Mouse (Mus musculus) macrophage (primary cell): ENCODE measurements around the gene Ciita. TPM values are rescaled to one million over a fixed set of nuclear protein-coding genes. Genes with fewer than 3 reads are reported as not detected.

Source experiments
- H3K27ac ChIP-seq: fragments of 350-480 bp; formaldehyde crosslinking; 2 replicates; pipeline ENCODE4 v1.9.0; 2021
- H3K36me3 ChIP-seq: fragments of 350-480 bp; formaldehyde crosslinking; 2 replicates; pipeline ENCODE4 v1.9.0; 2021; ENCODE audit errors: inconsistent target
- H3K4me3 ChIP-seq: fragments of 350-480 bp; formaldehyde crosslinking; 2 replicates; pipeline ENCODE4 v1.9.0; 2021; ENCODE audit errors: inconsistent target
- H3K79me2 ChIP-seq: fragments of 350-480 bp; formaldehyde crosslinking; 2 replicates; pipeline ENCODE4 v1.9.0; 2021; ENCODE audit errors: inconsistent target
- WGBS: methylation state at CpG from one replicate; pipeline ENCODE4 v1.1.7; 2026; ENCODE audit warnings: inconsistent platforms; ENCODE audit not compliant: missing documents; 5-methylcytosine and 5-hydroxymethylcytosine counted together
- polyA plus RNA-seq: library from polyadenylated mRNA; stranded (reverse); fragments of 250-400 nt; gene quantifications from 3 replicates; pipeline ENCODE4 v1.2.4, GENCODE M21; 2018; ENCODE audit warnings: inconsistent platforms

The Ciita gene
- polyA plus RNA-seq, 1 experiment from 2014 or later, result 1.5 TPM

DNA sequence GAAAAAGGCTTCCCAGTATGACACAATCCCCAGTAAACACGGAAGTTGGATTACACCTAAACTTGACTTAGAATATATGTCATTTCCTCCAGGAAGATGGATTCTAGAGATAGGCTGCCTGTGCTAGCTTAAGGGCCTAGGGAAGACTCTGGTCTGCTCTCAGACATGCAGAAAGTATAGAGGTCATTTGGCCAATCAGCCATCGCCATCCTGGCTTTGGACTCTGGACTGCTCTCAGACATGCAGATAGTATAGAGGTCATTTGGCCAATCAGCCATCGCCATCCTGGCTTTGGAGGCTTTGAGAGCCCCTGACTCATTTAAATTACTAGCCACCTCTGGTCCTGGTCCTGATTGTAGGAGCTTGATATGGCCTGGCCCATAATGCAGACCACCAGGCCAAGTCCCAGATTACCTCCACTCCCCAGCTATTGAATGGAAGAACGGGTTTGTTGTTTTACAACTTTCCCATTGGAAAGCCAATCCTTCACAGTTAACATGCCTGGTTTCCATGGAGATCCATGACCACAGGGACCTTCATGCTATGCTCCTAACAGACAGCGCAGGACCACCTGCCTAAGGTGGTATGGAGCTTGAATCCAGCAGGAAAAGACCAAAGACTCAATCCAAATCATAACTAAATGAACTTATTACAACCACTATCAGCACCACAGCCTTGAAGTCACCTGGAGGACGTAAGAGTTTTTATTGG, 25.8 kb upstream of the Ciita start:
- 89% methylated on average over 6 of the region's 6 CpGs for WGBS
- no peak overlapping the region for H3K27ac ChIP-seq
- no peak overlapping the region for H3K4me3 ChIP-seq
- no peaks in the 10 kb centered on the region for H3K36me3 ChIP-seq
- H3K79me2 ChIP-seq, result no peaks in the 10 kb centered on the region

DNA sequence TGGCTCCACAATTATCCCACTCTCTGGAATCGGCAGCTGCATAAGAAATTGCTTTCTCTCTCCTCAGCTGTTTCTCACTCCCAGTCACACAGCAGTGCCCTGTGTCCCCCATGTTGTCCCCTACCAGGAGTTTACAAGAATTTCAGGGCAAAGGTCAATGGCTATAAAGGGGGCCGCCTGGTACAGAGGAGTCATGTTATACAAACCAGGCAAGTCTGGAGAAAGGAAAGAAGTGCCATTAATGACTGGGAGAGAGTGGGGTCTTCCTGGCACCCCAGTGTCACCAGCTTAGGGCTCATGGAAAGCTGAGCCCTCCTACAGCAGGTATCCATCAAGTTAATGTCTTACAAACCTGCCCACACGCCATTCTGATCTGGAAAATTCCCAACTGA, 25.3 kb upstream of the Ciita start:
- 100% methylated on average over 3 of the region's 3 CpGs for WGBS
- Histone ChIP-seq H3K36me3 (no peaks in the 10 kb centered on the region), H3K4me3 (no peak overlapping the region), H3K79me2 (no peaks in the 10 kb centered on the region), H3K27ac (no peak overlapping the region)

DNA sequence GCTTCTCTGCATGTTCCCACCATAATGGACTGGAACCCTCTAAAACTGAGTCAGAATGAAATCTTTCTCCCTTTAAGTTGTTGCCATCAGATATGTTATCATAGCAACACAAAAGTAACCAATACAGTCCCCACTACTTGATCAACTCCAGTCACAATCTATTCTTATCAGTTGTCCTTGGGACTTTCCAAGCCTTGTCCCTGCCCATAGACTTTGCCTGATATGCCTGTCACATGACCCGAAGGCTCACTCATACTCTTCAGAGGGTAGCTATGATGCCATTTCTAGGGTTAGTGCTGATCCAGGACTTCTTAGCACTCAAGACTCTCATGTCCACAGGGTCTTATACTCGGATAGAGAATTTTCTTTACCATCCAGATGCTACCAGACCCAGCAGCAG, 19.7 kb upstream of the Ciita start:
- H3K27ac ChIP-seq, result no peak overlapping the region
- H3K79me2 ChIP-seq, result no peaks in the 10 kb centered on the region
- no peaks in the 10 kb centered on the region for H3K36me3 ChIP-seq
- no peak overlapping the region for H3K4me3 ChIP-seq
- WGBS, result 94% methylated on average over 2 of the region's 2 CpGs

DNA sequence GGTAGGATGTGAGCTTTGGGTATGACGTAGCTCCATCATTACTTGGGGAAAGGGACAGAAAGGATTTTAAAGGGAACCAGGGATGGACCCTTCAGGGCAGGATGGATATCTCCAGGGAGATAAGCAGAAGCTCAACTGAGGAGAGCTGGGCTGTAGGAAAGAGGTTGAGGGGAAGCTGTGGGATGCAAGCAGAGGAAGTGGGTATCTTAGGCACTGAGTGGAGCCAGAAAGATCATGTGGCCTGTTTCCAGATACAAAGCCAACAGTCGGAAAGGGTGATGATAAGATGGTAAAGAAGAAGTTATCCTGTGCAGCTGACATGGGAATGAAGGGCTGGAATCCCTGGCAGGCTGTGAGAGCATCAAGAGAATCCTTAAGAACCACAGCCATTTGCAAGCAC, 18.7 kb upstream of the Ciita start:
- no peaks in the 10 kb centered on the region for H3K79me2 ChIP-seq
- H3K4me3 ChIP-seq, result no peak overlapping the region
- 25% methylated on average over 2 of the region's 2 CpGs for WGBS
- H3K27ac ChIP-seq, result no peak overlapping the region
- no peaks in the 10 kb centered on the region for H3K36me3 ChIP-seq

DNA sequence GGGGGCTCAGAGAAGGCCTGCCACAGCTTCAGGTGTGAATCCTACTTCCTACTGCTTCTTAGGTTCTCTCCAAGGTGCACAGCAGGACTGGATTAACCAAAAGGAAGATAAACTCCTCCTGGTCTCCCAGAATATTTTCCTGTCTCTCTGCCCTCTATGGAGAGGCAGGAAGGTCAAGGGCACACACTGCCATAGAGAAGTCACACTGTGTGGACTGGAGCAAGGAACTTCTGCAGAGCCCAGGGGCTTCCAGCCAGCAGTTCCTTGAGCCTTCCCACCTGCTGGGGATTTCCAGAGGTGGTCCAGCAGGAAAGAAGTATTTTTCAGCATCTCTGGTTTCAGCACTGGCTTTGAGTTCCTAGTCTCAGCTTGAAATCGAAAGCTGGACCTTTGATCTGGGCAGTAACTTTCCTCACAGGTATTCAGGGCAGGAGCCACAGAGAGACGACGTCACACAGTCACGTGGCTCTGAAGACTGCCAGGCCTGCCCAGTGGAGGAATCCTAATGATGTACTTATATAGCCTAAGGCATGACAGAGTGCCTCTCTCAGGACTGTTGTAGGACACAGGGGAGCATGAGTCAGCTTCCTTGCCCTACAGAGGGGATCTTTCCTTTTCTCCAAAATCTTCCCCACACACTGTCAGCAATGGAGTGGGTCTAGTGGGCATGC, 14.7 kb upstream of the Ciita start:
- no peak overlapping the region for H3K4me3 ChIP-seq
- H3K36me3 ChIP-seq, result no peaks in the 10 kb centered on the region
- 78% methylated on average over 4 of the region's 4 CpGs for WGBS
- no peak overlapping the region for H3K27ac ChIP-seq
- H3K79me2 ChIP-seq, result no peaks in the 10 kb centered on the region

DNA sequence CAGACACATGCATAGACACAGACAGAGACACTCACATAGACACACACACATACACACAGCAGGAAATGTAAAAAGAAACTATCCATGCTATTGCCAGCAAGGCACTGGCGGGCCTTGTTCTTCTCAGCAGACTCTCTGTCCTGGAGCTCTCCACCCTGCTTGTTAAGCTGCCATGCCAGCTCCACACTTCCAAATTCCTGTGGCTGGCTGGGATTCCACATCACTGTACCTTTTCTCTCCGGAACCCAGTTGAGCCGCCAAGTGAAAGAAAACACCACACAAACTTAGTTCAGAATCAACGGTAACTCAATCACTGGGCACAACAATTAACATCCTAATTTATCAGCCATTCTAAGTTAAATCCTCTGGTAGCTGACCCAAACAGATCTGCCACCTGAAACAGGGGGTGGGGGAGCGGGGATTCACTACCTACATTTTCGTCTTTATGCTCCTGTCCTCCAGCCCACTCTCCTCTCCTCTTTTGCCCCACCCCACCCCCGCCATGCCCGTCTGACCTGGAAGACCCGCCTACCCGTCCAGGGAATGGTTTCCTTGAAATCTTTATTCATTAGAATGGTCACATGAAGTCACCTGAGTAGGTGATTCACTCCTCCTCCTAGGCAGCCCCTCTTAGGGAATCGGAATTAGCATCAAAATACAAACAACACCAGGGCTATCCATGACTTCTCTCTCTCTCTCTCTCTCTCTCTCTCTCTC, 12.3 kb upstream of the Ciita start:
- no peak overlapping the region for H3K27ac ChIP-seq
- H3K79me2 ChIP-seq, result no peaks in the 10 kb centered on the region
- no peak overlapping the region for H3K4me3 ChIP-seq
- no peaks in the 10 kb centered on the region for H3K36me3 ChIP-seq
- 93% methylated on average over 9 of the region's 11 CpGs for WGBS

DNA sequence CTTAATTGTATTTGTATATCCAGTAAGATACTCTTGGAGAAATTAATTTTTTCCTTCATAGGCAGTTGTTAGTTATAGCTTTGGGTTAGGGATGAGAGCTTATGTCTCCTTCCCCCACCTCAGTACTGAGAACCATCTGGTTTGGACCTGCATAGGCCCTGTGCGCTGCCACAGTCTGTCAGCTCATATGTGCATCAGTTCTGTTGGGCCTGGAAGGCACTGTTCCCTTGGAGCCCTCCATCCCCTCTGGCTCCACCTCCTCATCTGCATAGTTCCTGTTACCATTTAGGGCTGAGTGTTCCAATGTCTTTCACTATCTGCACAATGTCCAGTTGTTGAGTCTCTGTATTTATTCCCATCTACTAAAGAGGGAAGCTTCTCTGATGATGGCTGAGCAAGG, 11.7 kb upstream of the Ciita start:
- 82% methylated on average over 1 of the region's 1 CpGs for WGBS
- H3K79me2 ChIP-seq, result no peaks in the 10 kb centered on the region
- no peaks in the 10 kb centered on the region for H3K36me3 ChIP-seq
- H3K4me3 ChIP-seq, result no peak overlapping the region
- no peak overlapping the region for H3K27ac ChIP-seq

DNA sequence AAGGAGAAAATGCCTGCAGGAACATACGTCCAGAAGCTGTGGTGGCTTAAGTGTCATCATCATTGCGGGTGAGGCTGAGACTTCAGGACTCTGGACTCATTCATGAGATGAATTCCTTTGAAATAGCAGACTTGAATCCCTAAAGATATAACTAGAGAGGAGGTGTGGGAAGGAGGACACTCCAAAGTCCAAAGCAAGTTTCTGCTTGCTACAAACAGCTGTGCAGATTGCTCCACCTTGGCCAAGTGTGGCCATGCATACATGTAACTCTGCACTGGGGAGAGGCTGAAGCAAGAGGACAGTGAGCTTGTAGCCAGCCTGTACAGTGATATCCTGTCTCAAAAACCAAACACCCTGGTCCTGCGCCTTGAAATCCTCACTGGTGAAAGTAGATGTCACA, 7.9 kb upstream of the Ciita start:
- no peak overlapping the region for H3K4me3 ChIP-seq
- H3K79me2 ChIP-seq, result no peaks in the 10 kb centered on the region
- 94% methylated on average over 3 of the region's 3 CpGs for WGBS
- no peaks in the 10 kb centered on the region for H3K36me3 ChIP-seq
- no peak overlapping the region for H3K27ac ChIP-seq

DNA sequence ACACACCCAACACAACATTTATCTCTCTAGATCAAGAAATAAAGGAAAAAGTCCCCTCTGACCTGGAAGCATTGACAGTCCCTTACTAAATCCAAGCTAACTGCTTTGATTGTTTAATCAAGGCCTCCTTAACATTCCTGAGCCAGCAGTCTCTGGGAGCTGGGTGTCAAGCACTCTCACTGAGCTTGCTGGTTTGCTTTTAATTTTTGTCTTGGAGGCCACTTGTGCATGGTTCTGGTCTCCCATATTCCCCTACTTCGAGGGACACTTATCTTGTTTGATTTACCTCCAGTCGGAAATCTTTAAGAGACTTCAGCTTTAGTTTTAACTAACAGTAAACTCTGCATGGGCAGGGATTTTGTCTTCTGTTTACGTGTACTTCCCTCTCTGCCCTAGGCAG, 4.9 kb upstream of the Ciita start:
- WGBS, result 98% methylated on average over 3 of the region's 3 CpGs
- Histone ChIP-seq H3K79me2 (no peaks in the 10 kb centered on the region), H3K36me3 (no peaks in the 10 kb centered on the region), H3K4me3 (no peak overlapping the region), H3K27ac (no peak overlapping the region)

DNA sequence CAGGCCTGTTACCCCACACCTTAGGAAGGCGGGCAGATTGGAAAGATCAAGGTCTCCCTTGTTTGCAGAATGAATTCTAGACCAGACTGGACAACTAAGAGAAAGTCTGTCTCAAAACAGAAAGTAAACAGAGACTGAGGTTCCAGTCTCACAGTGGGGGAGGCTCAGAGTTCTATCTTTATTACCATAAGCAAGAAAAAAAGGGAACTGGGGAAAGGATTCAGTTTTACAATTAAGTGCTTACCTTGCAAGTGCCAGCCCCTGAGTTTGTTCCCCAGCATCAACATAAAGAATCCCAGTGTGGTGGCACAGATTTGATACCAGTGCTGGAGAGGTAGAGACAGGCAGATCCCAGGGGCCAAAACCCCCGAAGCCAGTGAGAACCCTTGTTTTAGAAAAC, 3.9 kb upstream of the Ciita start:
- 59% methylated on average over 2 of the region's 2 CpGs for WGBS
- no peaks in the 10 kb centered on the region for H3K36me3 ChIP-seq
- H3K79me2 ChIP-seq, result no peaks in the 10 kb centered on the region
- H3K27ac ChIP-seq, result peak overlapping the region; percentile 50
- no peak overlapping the region for H3K4me3 ChIP-seq

DNA sequence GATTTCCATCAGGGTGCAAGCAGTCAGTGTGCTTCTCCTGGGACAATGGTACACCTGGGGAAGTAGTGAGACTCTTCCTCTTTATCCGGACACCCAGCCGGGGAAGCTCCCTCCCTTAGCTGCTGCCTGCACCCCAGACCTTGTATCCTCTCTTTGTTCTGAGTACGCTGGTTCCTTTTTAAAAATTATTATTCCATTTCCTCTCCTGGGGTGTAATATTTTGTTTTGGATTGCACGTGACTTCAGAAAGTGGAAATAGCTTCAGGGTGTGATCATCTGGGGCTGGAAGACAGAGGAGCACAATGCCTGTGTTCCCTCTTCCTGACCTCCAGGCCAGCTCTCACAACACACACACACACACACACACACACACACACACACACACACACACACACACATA, 2.5 kb downstream of the Ciita start:
- H3K36me3 ChIP-seq, result no peaks in the 10 kb centered on the region
- no peak overlapping the region for H3K27ac ChIP-seq
- WGBS, result 27% methylated on average over 4 of the region's 4 CpGs
- H3K4me3 ChIP-seq, result no peak overlapping the region
- H3K79me2 ChIP-seq, result no peaks in the 10 kb centered on the region

DNA sequence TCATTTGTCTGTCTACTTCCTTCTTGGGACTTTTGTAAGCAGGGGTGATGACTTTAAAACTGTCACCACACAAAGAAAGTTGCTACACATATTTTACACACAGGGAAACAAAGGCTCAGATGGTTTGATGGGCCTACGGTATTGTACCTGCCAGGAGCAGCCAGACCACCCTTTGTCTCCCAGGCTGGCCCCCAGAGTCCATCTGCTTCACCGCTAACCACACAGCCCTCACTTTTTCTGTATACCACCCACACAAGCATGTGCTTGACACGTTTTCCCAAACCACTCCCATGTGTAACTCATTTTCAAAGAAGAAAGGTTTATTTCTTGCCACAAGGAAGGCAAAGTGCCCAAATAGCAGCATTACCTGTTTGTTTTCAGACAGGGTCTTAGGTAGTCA, 7.1 kb downstream of the Ciita start:
- no peaks in the 10 kb centered on the region for H3K36me3 ChIP-seq
- H3K4me3 ChIP-seq, result no peak overlapping the region
- H3K27ac ChIP-seq, result 0 out of 2 replicates have a peak overlapping the region, but pooled peaks have one; percentile 10
- H3K79me2 ChIP-seq, result no peaks in the 10 kb centered on the region
- WGBS, result 56% methylated on average over 3 of the region's 3 CpGs

DNA sequence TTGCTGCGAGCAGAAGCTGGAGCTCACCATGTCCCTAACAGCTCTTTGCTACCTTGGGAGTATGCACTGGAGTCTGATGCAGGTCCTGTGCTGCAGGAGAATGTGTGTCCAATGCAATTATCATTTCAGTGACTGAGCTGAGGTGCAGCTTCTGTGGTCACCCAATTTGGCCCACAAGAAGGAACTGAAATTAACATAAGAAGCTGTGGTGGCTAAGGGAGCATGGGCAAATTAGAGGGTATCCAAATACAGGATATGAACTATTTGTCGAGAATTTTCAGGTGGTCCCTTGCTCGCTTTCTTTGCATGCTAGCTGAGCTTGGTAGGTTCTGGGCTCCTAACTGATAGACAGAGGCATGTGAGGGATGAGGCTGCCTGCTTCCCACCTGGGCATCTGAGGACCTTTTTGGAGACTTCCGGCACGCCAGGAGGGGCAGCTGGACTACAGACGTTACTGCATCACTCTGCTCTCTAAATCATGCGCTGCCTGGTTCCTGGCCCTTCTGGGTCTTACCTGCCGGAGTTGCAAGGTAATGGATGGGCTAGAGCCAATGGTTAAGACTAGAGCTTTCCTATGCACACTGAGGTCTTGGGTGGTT, 8.1 kb downstream of the Ciita start:
- 51% methylated on average over 8 of the region's 8 CpGs for WGBS
- Histone ChIP-seq H3K27ac (no peak overlapping the region), H3K79me2 (no peaks in the 10 kb centered on the region), H3K36me3 (no peaks in the 10 kb centered on the region), H3K4me3 (no peak overlapping the region)

DNA sequence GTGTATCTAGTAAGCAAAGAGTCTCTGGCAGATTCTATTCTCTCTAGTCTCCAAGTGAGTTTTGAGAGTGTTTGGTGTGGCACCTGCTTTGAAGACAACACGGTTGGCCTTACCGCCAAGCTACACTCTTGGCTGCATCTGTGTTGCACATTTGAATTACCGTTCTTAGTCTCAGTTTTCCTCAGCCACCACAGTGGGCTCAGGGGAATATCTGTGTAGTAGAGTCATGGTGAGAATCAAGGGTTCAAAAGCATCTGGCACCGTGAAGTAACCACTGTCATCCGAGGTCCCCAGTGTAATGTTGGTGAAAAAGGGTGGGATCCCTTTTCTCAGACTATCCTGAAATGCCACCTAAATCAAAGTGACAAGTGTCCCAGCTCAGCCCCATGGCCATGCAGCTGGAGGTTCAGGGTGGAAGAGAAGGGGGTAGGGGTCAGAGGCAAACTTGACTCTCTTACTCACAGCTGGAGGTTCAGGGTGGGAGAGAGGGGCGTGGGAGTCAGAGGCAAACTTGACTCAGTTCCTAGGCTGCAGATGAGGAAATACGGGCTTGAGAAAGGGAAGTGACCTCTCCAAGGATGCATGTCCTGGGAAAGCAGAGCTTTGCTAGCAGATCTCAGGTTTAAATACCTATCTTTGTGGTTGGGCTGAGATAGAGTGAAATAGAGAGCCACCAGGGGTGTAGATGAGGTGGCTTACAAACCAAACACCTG, 9.1 kb downstream of the Ciita start:
- Histone ChIP-seq H3K27ac (no peak overlapping the region; the same call in 1 of the 2 replicates), H3K4me3 (no peak overlapping the region), H3K36me3 (no peaks in the 10 kb centered on the region), H3K79me2 (no peaks in the 10 kb centered on the region)
- WGBS, result 73% methylated on average over 7 of the region's 7 CpGs
